ENCODE assay signal across 22 mouse cellular contexts in genomic region chr8:61797391-61797947, GRCm38 (mm10).
DNase-seq lines count a peak whose midpoint lies in the region; ATAC-seq and TF ChIP-seq lines count a peak whose summit lies in the region.
"Had no signal": no experiment of that assay in that cellular context is flagged by ENCODE, and none has a peak within 500 bp of the region (broad histone marks: within the 10 kb centered on the region; RNA-seq: fewer than 3 reads in every experiment).

No protein-coding gene starts in this region.

- 64% methylated on average over 1 of the region's 1 CpGs for WGBS in heart, adult 2 months
- 28% methylated on average over 1 of the region's 1 CpGs for WGBS in lung, embryonic 16.5 days

- no peak for TF ChIP-seq CTCF in heart, adult 2 months (IDR thresholded peaks at IDR 0.05)

- intact Hi-C loops in heart, adult 2 months (cut with DNase I), result no loop called here
- intact Hi-C loops in heart, postnatal 10 days (cut with DNase I), result no loop called here

- H3K4me2 ChIP-seq in lung, embryonic 16.5 days (ENCODE audit: low read depth, low read length), result no peak overlapping the region
- H3K4me2 ChIP-seq: embryonic facial prominence, embryonic 13.5 days; hindbrain, embryonic 15.5 days; intestine, embryonic 15.5 days; limb, embryonic 13.5 days; midbrain, embryonic 12.5 days had no signal

- H3K27ac ChIP-seq in heart, adult 2 months, result peak overlapping the region; percentile 6
- H3K27ac ChIP-seq in lung, embryonic 16.5 days (ENCODE audit: low read length), result no peak overlapping the region
- H3K27ac ChIP-seq: embryonic facial prominence, embryonic 13.5 days; hindbrain, embryonic 15.5 days; intestine, embryonic 15.5 days; limb, embryonic 13.5 days; liver, embryonic 14.5 days; midbrain, embryonic 12.5 days had no signal

- no peak for DNase-seq in heart, adult 2 months
- DNase-seq in heart, postnatal 10 days, result no peak
- no peak for DNase-seq in lung, postnatal 10 days
- DNase-seq in NIH3T3 (ENCODE audit: low read depth), result peak; percentile 41
- DNase-seq in mesoderm, embryonic 11.5 days (ENCODE audit: low read depth, low spot score), result peak; percentile 12
- no peak for DNase-seq in right cerebral cortex, postnatal 36 days (ENCODE audit: low spot score in 2 of 2)
- DNase-seq: cerebellum, adult 11 months; cerebellum, postnatal 10 days; gastrocnemius, postnatal 36 days; heart, postnatal 36 days; kidney, postnatal 10 days; right cerebral cortex, adult 18-20 months; thymus, postnatal 36 days had no signal

- TF ChIP-seq POLR2A in heart, adult 2 months (IDR thresholded peaks at IDR 0.05; ENCODE audit: insufficient read depth, low read depth, low read length), result no peak

- H3K9me3 ChIP-seq in lung, embryonic 16.5 days (ENCODE audit: control insufficient read depth, low read length), result no peaks in the 10 kb centered on the region
- H3K9me3 ChIP-seq: embryonic facial prominence, embryonic 13.5 days; hindbrain, embryonic 15.5 days; intestine, embryonic 15.5 days; limb, embryonic 13.5 days; midbrain, embryonic 12.5 days had no signal

- H3K9ac ChIP-seq in heart, adult 2 months (ENCODE audit: low read depth, low read length), result no peak overlapping the region
- no peak overlapping the region for H3K9ac ChIP-seq in lung, embryonic 16.5 days (ENCODE audit: low read length)
- H3K9ac ChIP-seq: embryonic facial prominence, embryonic 13.5 days; hindbrain, embryonic 15.5 days; intestine, embryonic 15.5 days; limb, embryonic 13.5 days; liver, embryonic 14.5 days; midbrain, embryonic 12.5 days had no signal

- H3K27me3 ChIP-seq in heart, adult 2 months (ENCODE audit: control insufficient read depth, insufficient read depth, low read length), result no peaks in the 10 kb centered on the region
- no peaks in the 10 kb centered on the region; the same call in none of the 2 replicates for H3K27me3 ChIP-seq in lung, embryonic 16.5 days (ENCODE audit: control insufficient read depth, insufficient read depth, low read depth, low read length)
- H3K27me3 ChIP-seq: embryonic facial prominence, embryonic 13.5 days; hindbrain, embryonic 15.5 days; intestine, embryonic 15.5 days; limb, embryonic 13.5 days; midbrain, embryonic 12.5 days; Patski had no signal

- no peak overlapping the region for H3K4me3 ChIP-seq in heart, adult 2 months
- no peak overlapping the region for H3K4me3 ChIP-seq in lung, embryonic 16.5 days (ENCODE audit: low read length)
- H3K4me3 ChIP-seq: embryonic facial prominence, embryonic 13.5 days; hindbrain, embryonic 15.5 days; intestine, embryonic 15.5 days; limb, embryonic 13.5 days; midbrain, embryonic 12.5 days had no signal

- peak; percentile 60 for ATAC-seq in lung, embryonic 16.5 days (ENCODE audit: low read depth)
- ATAC-seq: forebrain, embryonic 14.5 days; intestine, embryonic 15.5 days; Patski had no signal

- H3K36me3 ChIP-seq in heart, adult 2 months (ENCODE audit: control insufficient read depth, insufficient read depth, low read length), result peaks cover 11% of the 10 kb centered on the region
- H3K36me3 ChIP-seq in lung, embryonic 16.5 days (ENCODE audit: control insufficient read depth, insufficient read depth, low read length), result no peaks in the 10 kb centered on the region
- H3K36me3 ChIP-seq: embryonic facial prominence, embryonic 13.5 days; hindbrain, embryonic 15.5 days; intestine, embryonic 15.5 days; limb, embryonic 13.5 days; midbrain, embryonic 12.5 days had no signal

- no peak for TF ChIP-seq EP300 in heart, adult 2 months (IDR thresholded peaks at IDR 0.05; ENCODE audit: insufficient read depth, low read depth, low read length)

- no peaks in the 10 kb centered on the region; the same call in 1 of the 2 replicates for H3K79me2 ChIP-seq in heart, adult 2 months (replicated peaks; ENCODE audit: control insufficient read depth, insufficient read depth, low read length)

- peaks cover 2% of the 10 kb centered on the region; the same call in 1 of the 2 replicates for H3K4me1 ChIP-seq in heart, adult 2 months (ENCODE audit: control insufficient read depth, insufficient read depth, low read length)
- H3K4me1 ChIP-seq in lung, embryonic 16.5 days (replicated peaks; ENCODE audit: control insufficient read depth, insufficient read depth, low read length), result peaks cover 6% of the 10 kb centered on the region; the same call in 1 of the 2 replicates
- H3K4me1 ChIP-seq: embryonic facial prominence, embryonic 13.5 days; hindbrain, embryonic 15.5 days; intestine, embryonic 15.5 days; limb, embryonic 13.5 days; midbrain, embryonic 12.5 days had no signal

Comparison
In these comparisons a context has a peak if more than half of its experiments do, and no peak if none do; other contexts are left out.
1. DNase-seq: peak in NIH3T3 (single experiment) and mesoderm, embryonic 11.5 days (single experiment); none in heart, adult 2 months (0 of 2), heart, postnatal 10 days (0 of 2), lung, postnatal 10 days (single experiment) and right cerebral cortex, postnatal 36 days (0 of 2).